Mouse (Mus musculus): Measurements from ENCODE around the gene Nxnl2. TPM values are rescaled to one million over a fixed set of nuclear protein-coding genes. Genes with fewer than 3 reads are reported as not detected.

Gene Nxnl2
- total RNA-seq (2014; rRNA removed) (2.1 and 3.1 TPM in 2 replicates), polyA plus RNA-seq (2015; fragmentation: Nextera tagmentation; extraction: Ambion mirVana) (5.3 and 6.5 TPM in 2 replicates)

GRCm38 (mm10) chr13:51170691-51171680 is at the start of gene Nxnl2:
Gene Nxnl2 (plus strand): TSS chr13:51171022.
- TF ChIP-seq CTCF (IDR thresholded peaks at IDR 0.05; ENCODE audit: low read depth), result peak; percentile 64
- DNase-seq, result peak; percentile 49
- peak within 1 kb of the TSS; percentile 98 for H3K4me2 ChIP-seq (ENCODE audit: low read depth)
- peak within 1 kb of the TSS; percentile 46 for H3K4me3 ChIP-seq (ENCODE audit: low read depth, low read length)
- WGBS, result under 1% methylated on average over 62 of the region's 64 CpGs
- H3K4me1 ChIP-seq (ENCODE audit: insufficient read depth), result no peaks in the 10 kb centered on the region
- no peaks in the 10 kb centered on the region; the same call in 1 of the 2 replicates for H3K27me3 ChIP-seq (ENCODE audit: insufficient read depth, low read length)
- H3K9me3 ChIP-seq (ENCODE audit: low read length), result no peaks in the 10 kb centered on the region
- H3K9ac ChIP-seq, result peak within 1 kb of the TSS; percentile 51
- H3K27ac ChIP-seq (ENCODE audit: low read depth, low read length), result no peak within 1 kb of the TSS
- peak; percentile 73 for ATAC-seq
- H3K36me3 ChIP-seq (ENCODE audit: insufficient read depth), result no peaks in the 10 kb centered on the region

GRCm38 (mm10) chr13:51121966-51122365 is 48.9 kb upstream of the Nxnl2 start:
- ATAC-seq, result no peak

GRCm38 (mm10) chr13:51122771-51123170 is 48.1 kb upstream of the Nxnl2 start:
- no peak overlapping the region for H3K4me3 ChIP-seq (ENCODE audit: low read depth, low read length)
- no peak overlapping the region for H3K9ac ChIP-seq
- no peak for ATAC-seq
- no peak for DNase-seq
- H3K4me2 ChIP-seq (ENCODE audit: low read depth), result no peak overlapping the region
- TF ChIP-seq CTCF (IDR thresholded peaks at IDR 0.05; ENCODE audit: low read depth), result no peak
- no peak overlapping the region for H3K27ac ChIP-seq (ENCODE audit: low read depth, low read length)
- peaks cover 26% of the 10 kb centered on the region; the same call in 1 of the 2 replicates for H3K4me1 ChIP-seq (ENCODE audit: insufficient read depth)
- 80% methylated on average over 8 of the region's 8 CpGs for WGBS
- no peaks in the 10 kb centered on the region for H3K27me3 ChIP-seq (ENCODE audit: insufficient read depth, low read length)
- H3K36me3 ChIP-seq (ENCODE audit: insufficient read depth), result peaks cover 6% of the 10 kb centered on the region; the same call in 1 of the 2 replicates
- H3K9me3 ChIP-seq (ENCODE audit: low read length), result no peaks in the 10 kb centered on the region

More at GRCm38 (mm10) chr13:51121966-51122365, 48.9 kb upstream of the Nxnl2 start:
- H3K4me2 ChIP-seq (ENCODE audit: low read depth), result no peak overlapping the region
- no peaks in the 10 kb centered on the region for H3K27me3 ChIP-seq (ENCODE audit: insufficient read depth, low read length)
- no peak for TF ChIP-seq CTCF (IDR thresholded peaks at IDR 0.05; ENCODE audit: low read depth)
- no peak for DNase-seq
- no peaks in the 10 kb centered on the region for H3K9me3 ChIP-seq (ENCODE audit: low read length)
- H3K9ac ChIP-seq, result no peak overlapping the region
- 0 out of 2 replicates have a peak, but pooled peaks cover 5% of the 10 kb centered on the region for H3K36me3 ChIP-seq (ENCODE audit: insufficient read depth)
- 39% methylated on average over 1 of the region's 1 CpGs for WGBS
- peaks cover 26% of the 10 kb centered on the region; the same call in 1 of the 2 replicates for H3K4me1 ChIP-seq (ENCODE audit: insufficient read depth)
- H3K27ac ChIP-seq (ENCODE audit: low read depth, low read length), result no peak overlapping the region
- no peak overlapping the region for H3K4me3 ChIP-seq (ENCODE audit: low read depth, low read length)

- H3K4me3 ChIP-seq (ENCODE audit: low read depth, low read length), result no peak overlapping the region
- DNase-seq, result no peak
- H3K9ac ChIP-seq, result no peak overlapping the region
- peaks cover 13% of the 10 kb centered on the region for H3K36me3 ChIP-seq (ENCODE audit: insufficient read depth)
- H3K4me1 ChIP-seq (ENCODE audit: insufficient read depth), result peaks cover 11% of the 10 kb centered on the region; the same call in 1 of the 2 replicates
- no peak for ATAC-seq
- no peaks in the 10 kb centered on the region for H3K9me3 ChIP-seq (ENCODE audit: low read length)
- no peak overlapping the region for H3K27ac ChIP-seq (ENCODE audit: low read depth, low read length)
- no peak for TF ChIP-seq CTCF (IDR thresholded peaks at IDR 0.05; ENCODE audit: low read depth)
- H3K27me3 ChIP-seq (ENCODE audit: insufficient read depth, low read length), result no peaks in the 10 kb centered on the region
- 76% methylated on average over 8 of the region's 8 CpGs for WGBS
- no peak overlapping the region for H3K4me2 ChIP-seq (ENCODE audit: low read depth)
Measured at GRCm38 (mm10) chr13:51125357-51125756, 45.5 kb upstream of the Nxnl2 start.

- H3K9me3 ChIP-seq (ENCODE audit: low read length), result no peaks in the 10 kb centered on the region
Measured at GRCm38 (mm10) chr13:51127906-51128305, 42.9 kb upstream of the Nxnl2 start.

GRCm38 (mm10) chr13:51128417-51128816 is 42.4 kb upstream of the Nxnl2 start:
- no peak overlapping the region for H3K9ac ChIP-seq
- no peaks in the 10 kb centered on the region for H3K9me3 ChIP-seq (ENCODE audit: low read length)
- H3K27ac ChIP-seq (ENCODE audit: low read depth, low read length), result no peak overlapping the region
- H3K4me1 ChIP-seq (ENCODE audit: insufficient read depth), result no peaks in the 10 kb centered on the region
- WGBS, result 89% methylated on average over 7 of the region's 7 CpGs
- no peak for TF ChIP-seq CTCF (IDR thresholded peaks at IDR 0.05; ENCODE audit: low read depth)
- no peak overlapping the region for H3K4me3 ChIP-seq (ENCODE audit: low read depth, low read length)
- H3K4me2 ChIP-seq (ENCODE audit: low read depth), result no peak overlapping the region
- peaks cover 16% of the 10 kb centered on the region for H3K36me3 ChIP-seq (ENCODE audit: insufficient read depth)
- DNase-seq (no peak), ATAC-seq (no peak)
- H3K27me3 ChIP-seq (ENCODE audit: insufficient read depth, low read length), result no peaks in the 10 kb centered on the region

More at GRCm38 (mm10) chr13:51127906-51128305, 42.9 kb upstream of the Nxnl2 start:
- H3K4me2 ChIP-seq (ENCODE audit: low read depth), result no peak overlapping the region
- H3K9ac ChIP-seq, result no peak overlapping the region
- H3K36me3 ChIP-seq (ENCODE audit: insufficient read depth), result peaks cover 16% of the 10 kb centered on the region
- ATAC-seq, result no peak
- no peak for DNase-seq
- no peak overlapping the region for H3K4me3 ChIP-seq (ENCODE audit: low read depth, low read length)
- TF ChIP-seq CTCF (IDR thresholded peaks at IDR 0.05; ENCODE audit: low read depth), result no peak
- H3K4me1 ChIP-seq (ENCODE audit: insufficient read depth), result no peaks in the 10 kb centered on the region
- 98% methylated on average over 2 of the region's 2 CpGs for WGBS
- H3K27me3 ChIP-seq (ENCODE audit: insufficient read depth, low read length), result no peaks in the 10 kb centered on the region
- no peak overlapping the region for H3K27ac ChIP-seq (ENCODE audit: low read depth, low read length)

GRCm38 (mm10) chr13:51131179-51131578 is 39.6 kb upstream of the Nxnl2 start:
- no peak overlapping the region for H3K27ac ChIP-seq (ENCODE audit: low read depth, low read length)
- DNase-seq (no peak), ATAC-seq (no peak)
- H3K9me3 ChIP-seq (ENCODE audit: low read length), result no peaks in the 10 kb centered on the region
- no peak for TF ChIP-seq CTCF (IDR thresholded peaks at IDR 0.05; ENCODE audit: low read depth)
- 76% methylated on average over 10 of the region's 10 CpGs for WGBS
- H3K4me1 ChIP-seq (ENCODE audit: insufficient read depth), result no peaks in the 10 kb centered on the region
- no peak overlapping the region for H3K4me3 ChIP-seq (ENCODE audit: low read depth, low read length)
- peaks cover 21% of the 10 kb centered on the region for H3K36me3 ChIP-seq (ENCODE audit: insufficient read depth)
- no peak overlapping the region for H3K4me2 ChIP-seq (ENCODE audit: low read depth)
- no peak overlapping the region for H3K9ac ChIP-seq
- no peaks in the 10 kb centered on the region for H3K27me3 ChIP-seq (ENCODE audit: insufficient read depth, low read length)

Measured in forebrain, postnatal 0 days (tissue).